Mouse (Mus musculus) leukemia stem cell, adult 10-12 weeks (primary cell): ENCODE measurements around the gene Gsdme. TPM values are rescaled to one million over a fixed set of nuclear protein-coding genes. Genes with fewer than 3 reads are reported as not detected.

ENCODE experiments used
- polyA plus RNA-seq: library from polyadenylated mRNA; stranded (reverse); fragments of >175 nt; gene quantifications from 2 replicates; pipeline ENCODE4 v1.2.3, GENCODE M21; 2012; ENCODE audit warnings: low replicate concordance

The Gsdme gene
- polyA plus RNA-seq = 0.38 TPM in 1 of 2 replicates, not detected in the other

GRCm38 (mm10) chr6:50263670-50264069 is at the start of gene Gsdme:
Gene Gsdme, minus strand, starts transcription at chr6:50263862.

Other genes starting within 250 kb of the Gsdme start
- gene Mpp6, start 153.6 kb downstream of the Gsdme start, polyA plus RNA-seq = 8.1 TPM in 2 replicates
- gene Osbpl3, start 192.3 kb upstream of the Gsdme start, polyA plus RNA-seq = 2.9 and 3.9 TPM in 2 replicates